ENCODE assay signal across 1 mouse cellular context in genomic region chr10:34071650-34072049, GRCm38 (mm10).
TF ChIP-seq lines count a peak whose summit lies in the region.

No protein-coding gene starts in this region.

TF ChIP-seq in CH12.LX, 34 proteins besides CTCF, POLR2A, EP300 and RAD21:
- TF ChIP-seq MAZ (IDR thresholded peaks at IDR 0.05; ENCODE audit: low read depth, low read length): no peak
- TF ChIP-seq SMC3 (IDR thresholded peaks at IDR 0.05; ENCODE audit: low read depth, low read length): peak; percentile 17; the same call in 1 of the 2 replicates
- 0 out of 2 replicates have a peak, but pooled peaks have one; percentile 49 for TF ChIP-seq ZNF384 (IDR thresholded peaks at IDR 0.05; ENCODE audit: low read depth, low read length)
